Mouse (Mus musculus) spleen, embryonic (tissue): ENCODE data around the gene Tmod1.

Experiments used
- CTCF ChIA-PET: fragments of 350-600 bp; sonication (Branson Sonifier 250); formaldehyde crosslinking; loops from one replicate; lab custom pipeline; 2022; lab: Charles Lee

Gene Tmod1

DNA sequence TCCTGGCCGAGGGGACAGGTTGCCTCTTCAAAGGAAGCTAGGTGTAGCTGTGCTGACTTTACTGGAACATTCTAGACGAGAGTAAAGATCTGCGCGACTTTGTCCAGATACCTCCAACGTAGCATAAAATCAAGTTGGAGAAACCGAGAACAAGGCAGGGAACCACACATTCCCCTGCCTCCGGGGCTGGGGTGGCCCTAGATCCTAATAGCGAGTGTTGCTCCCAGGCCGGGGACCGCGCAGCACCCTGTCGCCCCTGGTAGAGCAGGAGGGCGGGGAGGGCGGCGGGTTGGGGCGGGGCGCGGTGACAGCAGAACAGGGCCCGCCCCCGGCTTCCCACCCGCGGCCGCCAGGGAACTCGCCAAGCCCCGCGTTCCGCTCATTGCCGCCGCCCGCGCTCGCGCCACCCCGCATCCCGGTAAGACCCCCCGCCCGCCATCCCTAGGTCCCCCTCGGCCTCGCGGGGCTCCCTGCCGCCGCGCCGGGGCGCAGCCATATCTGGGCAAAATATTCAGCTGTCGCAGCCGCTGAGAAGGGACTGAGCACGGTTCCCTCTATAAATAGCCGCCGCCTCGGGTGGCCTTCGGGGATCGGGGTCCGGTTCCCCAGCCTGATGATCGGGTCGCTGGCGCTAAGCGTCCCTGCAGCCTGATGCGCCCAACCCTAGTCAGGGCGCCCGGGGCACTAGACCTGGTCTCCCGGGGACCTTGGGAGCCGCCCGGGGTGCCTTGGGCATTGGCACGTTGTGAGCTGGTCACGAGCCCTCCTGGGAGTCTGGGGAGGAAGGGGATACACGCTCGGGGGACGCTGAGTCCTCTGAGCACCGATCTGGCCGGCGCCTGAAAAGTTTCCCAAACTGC is at the start of gene Tmod1:
Tmod1 (plus strand) TSS at position 44 of the 860 bp plus-strand sequence.
- CTCF ChIA-PET: no interaction called here

DNA sequence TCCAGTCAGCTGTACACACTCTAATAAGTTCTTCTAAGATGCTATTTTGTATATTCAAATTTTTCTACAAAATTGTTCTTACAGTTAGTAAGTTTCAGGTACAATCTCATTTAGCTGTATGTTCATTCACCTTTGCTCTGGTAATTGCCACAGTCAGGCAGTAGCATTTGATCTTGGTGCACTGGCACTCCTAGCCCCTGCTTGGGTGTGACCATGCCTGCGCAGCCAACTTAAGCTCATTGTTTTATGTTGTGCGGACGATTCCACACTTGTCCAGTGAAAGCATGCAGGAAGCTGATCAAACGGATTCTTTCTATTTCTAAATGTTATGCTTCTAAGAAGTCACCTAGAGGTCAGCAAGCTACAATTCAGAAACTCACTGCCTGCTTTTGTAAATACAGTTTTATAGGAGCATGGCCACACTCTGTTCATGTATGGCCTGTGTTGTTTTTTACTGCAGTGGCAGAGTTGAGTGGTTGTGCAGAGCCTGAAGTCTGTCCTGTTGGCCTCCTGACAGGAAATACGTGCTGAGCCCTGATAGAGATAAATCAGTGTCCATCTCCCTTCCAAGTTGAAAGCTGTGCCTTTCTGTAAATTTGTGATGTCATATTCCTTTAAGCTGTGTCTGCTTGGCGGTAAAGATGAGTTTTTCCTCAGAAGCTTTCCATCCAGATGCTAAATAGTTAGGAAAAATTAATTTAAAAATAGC is 48.2 kb upstream of the Tmod1 start:
- CTCF ChIA-PET: no interaction called here

DNA sequence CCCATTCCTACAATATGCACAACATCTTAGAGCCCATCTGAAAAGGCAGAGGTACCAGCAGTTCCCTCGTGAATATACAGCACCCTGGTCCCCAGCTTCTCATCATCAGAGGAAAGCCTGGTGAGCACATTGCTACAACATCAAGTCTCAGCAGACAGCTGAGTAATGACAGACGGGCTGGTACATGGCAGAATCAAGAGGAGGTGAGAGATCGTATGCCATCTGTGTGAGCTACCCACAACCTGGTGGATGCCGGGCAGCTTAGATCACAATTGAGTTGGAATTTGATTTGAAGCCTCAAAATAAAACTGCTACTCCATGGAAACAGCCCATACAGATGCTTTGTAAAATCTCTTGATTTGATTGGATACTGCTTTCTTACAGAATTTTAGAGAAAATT is 40.2 kb upstream of the Tmod1 start:
- CTCF ChIA-PET: no interaction called here

DNA sequence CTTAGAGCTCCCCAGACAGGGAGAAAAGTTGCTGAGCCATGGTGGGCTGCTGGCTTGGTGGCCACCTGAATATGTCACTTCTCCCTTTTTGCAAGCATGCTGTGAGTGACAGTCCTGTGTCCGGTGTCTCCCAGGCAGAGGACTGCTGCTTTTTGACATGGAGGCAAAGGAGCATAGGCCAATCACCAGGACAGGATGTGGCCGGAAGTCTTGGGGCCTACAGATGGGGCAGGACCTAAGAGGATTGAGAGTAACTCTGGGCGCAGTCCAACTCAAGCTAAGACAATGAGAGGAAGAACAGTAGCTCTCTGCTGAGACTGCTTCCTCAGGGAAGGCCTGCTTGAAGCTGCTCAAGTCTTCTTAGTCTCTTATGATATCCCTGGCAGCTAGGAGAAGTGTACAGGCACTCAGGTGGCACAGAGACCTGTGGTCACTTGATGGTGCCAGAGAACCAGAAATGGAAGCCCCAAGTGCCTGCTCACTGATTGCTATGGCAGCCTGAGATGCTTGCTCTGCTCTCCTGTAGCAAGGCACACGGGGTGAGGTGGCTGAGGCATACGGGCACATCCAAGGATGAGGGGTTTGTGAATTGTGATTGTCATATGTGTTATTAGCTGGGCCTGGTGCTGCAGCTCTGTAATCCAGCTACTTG is 30.5 kb upstream of the Tmod1 start:
- CTCF ChIA-PET: no interaction called here

DNA sequence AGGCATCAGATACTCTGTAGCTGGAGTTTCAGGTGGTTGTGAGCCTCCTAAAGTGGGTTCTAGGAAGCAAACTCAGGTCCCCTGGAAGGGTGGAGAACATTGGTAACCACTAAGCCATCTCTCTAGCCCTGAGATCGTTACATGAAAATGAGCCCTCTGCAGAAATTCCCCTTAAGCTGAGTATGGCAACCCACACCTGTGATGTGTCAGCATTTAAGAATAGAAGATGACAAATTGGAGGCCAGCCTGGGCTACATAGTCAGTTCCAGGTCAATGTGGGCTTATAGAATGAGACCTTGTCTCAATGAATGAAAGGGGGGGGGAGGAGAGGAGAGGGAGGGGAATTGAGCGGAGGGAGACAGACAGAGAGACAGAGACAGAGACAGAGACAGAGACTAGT is 27.0 kb upstream of the Tmod1 start:
- CTCF ChIA-PET: no interaction called here

DNA sequence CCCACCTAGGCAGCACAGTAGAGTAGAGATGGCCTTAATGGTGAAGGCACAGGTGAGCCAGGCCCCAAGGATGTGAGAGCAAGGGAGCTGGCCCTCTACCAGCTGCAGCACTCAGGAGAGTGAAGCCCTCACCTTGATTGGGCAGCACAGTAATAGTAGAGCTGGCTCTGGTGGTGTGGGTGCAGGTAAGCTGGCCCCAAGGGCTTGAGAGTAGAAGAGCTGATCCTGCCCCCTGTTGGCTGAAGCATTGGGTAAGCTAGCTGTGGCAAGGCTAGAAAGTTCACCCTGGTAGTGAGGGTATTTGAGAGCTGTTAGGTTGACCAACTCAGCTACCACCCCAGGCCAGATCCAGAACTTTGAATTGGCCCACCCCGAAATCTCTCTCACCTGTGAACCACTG is 23.1 kb upstream of the Tmod1 start:
- CTCF ChIA-PET: no interaction called here

DNA sequence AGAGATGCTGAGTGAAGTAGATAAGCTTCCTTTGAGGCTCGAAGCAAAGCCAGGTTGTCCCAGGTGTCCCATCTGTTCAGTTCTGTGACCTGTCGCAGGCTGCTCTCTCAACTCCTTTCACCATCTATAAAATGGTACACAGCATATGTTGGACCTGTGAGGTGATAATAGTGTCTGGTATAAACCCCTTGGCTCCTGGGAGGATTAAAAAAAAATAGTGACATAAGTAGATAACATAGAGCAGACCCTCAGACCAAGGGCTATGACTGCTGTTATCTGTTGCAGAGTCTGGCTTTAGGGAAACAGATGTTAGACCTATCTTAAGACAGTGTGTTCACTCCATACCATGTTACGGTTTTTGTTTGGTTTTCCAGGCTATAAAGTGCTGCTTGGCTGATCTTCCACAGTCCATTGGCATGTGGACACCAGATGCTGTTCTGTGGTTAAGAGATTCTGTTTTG is 15.7 kb upstream of the Tmod1 start:
- CTCF ChIA-PET: interaction anchor here (0.5 kb wide), 1 partner anchor 334 kb away, joined by 3 read pairs; no protein-coding TSS in a partner anchor

DNA sequence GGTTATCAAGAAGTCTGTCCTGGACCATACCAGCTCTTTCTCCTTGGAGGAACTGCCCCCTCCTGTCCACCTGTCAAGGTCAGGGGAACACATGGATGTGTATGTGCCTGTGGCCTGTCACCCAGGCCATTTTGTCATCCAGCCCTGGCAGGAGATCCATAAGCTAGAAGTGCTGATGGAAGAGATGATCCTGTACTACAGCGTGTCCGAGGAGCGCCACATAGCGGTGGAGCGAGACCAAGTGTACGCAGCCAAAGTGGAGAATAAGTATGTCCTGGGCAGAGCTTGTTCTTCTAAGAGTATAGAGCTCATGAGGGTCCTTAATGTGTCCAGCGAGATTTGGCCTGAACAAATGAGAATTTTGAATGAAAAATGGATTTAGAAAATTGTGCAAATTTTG is 12.8 kb upstream of the Tmod1 start:
- CTCF ChIA-PET: no interaction called here

DNA sequence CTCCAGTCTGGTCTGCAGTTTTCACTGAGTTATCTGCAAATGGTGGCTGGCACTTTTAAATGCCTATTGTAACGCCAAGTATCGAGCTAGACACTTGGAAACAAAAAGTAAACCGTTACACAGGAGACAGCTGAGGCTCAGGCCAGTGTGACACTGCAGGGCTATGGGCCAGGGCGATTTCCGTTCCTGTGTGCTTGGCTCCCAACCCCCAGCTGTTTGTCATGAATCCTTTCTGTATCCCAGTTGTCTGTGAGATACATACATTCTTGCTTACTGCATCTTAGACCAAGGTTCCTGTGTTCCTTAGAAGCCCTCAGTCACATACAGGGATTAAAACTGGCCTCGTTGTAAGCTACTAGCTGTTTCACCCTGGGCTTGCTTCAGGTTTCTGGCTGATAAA is 10.5 kb upstream of the Tmod1 start:
- CTCF ChIA-PET: no interaction called here

DNA sequence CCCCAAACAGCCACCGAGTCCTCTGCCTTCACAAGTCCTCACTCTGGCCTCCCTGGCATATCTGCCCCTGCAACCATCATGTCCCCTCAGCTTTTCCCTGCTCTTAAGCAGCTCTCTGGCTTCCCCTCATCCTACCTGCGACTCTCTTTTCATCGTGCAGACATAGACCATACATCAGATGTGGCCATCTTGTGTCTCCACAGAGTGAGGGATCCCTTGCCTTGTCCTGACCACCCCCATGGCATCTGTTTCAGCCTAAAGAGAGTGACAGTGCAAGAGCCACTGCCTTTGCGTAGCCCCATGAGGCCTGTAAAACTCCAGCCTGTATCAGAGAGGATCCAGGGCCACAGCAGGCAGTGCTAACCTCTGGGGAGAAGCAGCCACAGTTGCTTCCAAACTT is 10.0 kb upstream of the Tmod1 start:
- CTCF ChIA-PET: no interaction called here

DNA sequence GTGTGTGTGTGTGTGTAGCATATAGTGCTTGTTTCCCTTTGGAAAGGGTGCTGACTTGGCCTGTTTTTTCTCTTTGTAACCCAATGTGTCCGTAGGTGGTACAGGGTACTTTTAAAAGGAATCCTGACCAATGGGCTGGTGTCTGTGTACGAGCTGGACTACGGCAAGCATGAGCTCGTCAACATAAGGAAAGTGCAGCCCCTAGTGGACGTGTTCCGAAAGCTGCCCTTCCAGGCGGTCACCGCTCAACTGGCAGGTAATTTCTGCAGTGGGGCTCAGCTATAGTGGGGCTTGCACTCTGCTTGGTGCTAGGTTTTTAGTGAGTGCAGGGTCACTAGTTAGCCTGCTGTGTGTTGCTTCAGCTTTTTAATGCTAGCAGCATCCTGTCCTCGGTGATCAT is 9.2 kb upstream of the Tmod1 start:
- CTCF ChIA-PET: no interaction called here

DNA sequence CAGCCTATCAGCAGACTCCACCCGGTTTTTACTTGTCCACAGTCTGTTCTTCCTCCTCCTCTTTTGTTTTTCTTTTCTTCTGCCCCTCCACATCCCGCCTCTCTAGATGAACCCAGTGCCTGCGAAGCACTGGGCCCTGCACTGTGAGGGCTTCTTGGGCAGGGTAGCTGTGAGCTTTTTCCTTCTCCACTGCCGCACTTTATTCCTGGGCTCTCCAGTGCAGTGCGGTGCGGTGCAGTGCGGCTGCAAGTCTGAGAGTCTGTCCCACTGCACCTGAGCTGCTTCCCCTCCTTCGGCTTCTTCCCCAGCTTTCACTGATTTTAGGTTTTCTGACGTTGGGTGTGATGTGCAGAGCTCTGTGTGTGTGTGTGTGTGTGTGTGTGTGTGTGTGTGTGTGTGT is 6.3 kb upstream of the Tmod1 start:
- CTCF ChIA-PET: interaction anchor here (0.6 kb wide), 1 partner anchor 128 kb away, joined by 4 read pairs; no protein-coding TSS in a partner anchor

DNA sequence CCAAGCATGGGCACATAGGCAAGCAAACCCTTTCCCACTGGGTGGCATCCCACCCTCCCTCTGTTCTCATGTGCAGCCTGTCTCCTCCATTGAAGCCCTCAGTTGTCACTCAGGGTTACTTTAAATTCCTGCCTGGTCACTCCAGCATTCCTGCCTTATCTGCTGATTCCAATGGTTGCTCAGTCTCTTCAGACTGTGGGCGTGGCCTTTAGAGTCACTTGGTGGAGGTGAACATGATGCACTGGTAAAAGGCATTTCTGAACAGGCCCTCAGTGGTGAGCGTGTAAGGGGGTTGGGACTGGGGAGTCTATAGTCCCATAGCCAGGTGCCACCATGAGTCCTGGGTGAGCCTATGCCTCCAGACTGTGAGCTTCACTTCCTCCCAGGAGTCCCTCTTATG is 5.5 kb upstream of the Tmod1 start:
- CTCF ChIA-PET: interaction anchor here (0.6 kb wide), 1 partner anchor 129 kb away, joined by 4 read pairs; no protein-coding TSS in a partner anchor

DNA sequence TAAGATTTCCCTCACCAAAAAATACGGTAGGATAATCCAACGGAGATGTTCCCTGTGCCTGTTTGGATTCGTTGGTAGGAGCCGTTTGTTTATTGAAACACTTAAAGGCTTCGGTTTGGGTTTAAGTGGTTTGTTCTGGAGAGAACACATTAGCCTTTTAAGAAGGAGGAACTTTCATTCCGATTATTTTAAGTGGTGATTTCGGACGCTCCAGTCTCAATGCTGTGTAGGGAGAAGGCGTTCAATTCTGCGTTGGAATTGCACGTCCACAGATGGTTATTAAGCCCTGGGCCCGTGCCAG is 194 bp upstream of the Tmod1 start:
- CTCF ChIA-PET: no interaction called here

DNA sequence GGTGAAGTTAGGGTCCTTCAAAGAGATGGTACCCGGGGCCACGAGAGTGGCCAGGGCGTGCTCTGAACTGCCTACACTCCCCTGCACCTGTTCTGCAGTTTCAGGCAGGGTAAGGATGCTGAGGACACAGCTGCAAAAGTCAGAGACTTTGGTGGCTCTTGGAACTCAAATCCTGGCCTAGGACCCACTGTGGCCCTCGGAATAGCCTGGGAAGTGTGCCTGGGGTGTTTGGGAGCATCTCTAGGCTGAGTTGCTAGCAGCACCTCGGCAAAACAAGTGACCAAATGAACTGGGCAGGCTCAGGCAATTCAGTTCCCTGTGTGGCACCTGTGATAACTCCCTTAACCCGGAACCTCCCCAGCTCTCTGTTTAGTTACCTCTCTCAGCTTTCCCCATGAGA is 1.2 kb downstream of the Tmod1 start:
- CTCF ChIA-PET: no interaction called here

DNA sequence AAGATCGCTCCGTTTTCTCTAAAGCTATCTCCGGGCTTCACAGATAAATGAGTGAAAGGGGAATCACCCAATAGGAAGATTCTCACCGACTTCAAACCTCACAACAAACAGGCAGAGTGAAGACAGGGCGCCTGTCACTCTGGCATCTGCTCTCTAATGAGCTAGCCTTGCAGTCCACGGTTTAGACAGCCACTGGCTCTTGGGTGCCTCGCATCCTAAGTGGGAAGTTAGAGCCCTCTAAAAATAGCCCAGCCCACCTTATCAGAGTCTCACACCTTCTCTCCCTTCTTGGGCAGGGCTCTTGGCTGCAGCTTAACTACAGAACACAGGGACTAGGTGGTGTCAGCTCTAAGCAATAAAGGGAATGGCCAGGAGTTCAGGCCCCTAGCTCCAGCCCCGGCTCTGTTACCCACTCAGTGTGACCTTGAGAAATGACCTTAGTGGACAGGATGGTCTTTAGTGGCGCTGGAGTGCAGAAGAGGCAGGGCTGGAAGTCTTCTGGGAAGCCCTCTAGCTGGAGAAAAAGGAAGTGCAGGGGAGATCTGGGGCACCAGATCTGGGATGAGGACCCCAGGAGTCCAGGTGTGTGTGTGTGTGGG is 2.0 kb downstream of the Tmod1 start:
- CTCF ChIA-PET: no interaction called here

DNA sequence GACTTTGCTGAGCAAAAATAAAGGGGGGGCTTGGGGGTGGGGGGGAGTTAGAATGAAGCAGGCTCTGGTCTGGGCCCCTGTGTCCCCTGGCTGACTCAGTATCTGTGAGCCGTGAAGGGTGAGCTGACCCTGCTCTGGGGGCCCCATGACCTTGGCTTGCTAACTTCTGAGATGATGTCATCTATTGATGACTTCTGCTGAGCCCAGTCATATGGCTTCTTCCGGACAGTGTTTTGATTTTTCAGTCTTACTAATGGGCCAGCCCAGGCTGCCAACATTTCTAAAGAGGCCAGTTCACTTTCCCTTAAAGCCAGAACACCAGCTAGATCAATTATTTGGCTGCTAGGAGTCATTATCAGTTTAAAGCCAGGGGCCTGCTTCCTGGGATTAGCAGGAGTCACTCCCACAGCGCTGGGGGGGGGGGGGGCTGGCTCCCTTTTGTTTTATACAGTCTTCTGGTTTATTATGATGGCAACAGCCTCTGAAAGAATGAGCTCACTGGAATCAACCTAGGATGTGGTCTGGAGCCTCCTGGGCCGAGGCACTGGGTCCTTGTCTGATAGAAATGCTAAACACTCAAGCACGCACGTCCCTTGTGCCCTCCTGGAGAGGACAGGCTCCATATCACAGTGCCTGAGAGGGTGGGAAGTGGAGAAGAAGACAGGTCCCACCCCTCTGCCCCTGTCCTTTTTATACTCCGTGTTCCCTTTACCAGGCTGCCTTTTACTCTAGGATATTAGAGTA is 3.2 kb downstream of the Tmod1 start:
- CTCF ChIA-PET: no interaction called here

DNA sequence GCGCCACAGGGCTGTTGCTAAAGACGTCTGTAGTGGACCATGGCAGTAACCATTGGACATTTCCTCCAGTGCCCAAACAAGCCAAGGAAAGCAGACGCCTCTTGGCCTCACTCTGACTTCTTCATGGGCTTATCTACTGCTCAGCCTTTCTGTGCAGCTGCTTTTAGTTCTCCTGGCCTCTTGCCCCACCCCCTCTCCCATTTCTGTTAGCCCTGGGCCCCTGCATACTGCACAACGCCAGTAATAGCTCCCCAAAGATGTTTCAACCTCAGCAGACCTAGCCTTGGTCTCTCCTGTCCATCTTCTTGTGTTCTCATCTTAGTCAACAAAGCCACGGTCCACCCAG is 3.7 kb downstream of the Tmod1 start:
- CTCF ChIA-PET: no interaction called here

DNA sequence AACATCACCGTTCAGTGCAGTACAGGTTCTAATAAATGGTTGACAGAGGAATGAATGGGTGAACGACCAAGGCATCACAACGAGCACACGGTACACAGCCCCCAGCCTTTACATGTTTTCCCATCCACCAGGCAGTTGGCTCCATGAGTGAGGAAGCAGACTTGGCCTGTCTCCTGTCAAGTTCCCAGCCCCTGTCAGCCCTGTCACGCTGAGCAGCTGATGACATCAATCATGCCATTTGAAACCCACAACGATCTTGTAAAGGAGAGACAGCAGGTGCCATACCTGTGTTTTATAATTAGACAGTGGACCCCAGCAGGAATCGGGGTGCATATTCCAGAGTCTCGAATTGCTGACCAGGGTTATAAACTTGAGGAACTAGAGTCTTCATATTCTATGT is 4.6 kb downstream of the Tmod1 start:
- CTCF ChIA-PET: no interaction called here

DNA sequence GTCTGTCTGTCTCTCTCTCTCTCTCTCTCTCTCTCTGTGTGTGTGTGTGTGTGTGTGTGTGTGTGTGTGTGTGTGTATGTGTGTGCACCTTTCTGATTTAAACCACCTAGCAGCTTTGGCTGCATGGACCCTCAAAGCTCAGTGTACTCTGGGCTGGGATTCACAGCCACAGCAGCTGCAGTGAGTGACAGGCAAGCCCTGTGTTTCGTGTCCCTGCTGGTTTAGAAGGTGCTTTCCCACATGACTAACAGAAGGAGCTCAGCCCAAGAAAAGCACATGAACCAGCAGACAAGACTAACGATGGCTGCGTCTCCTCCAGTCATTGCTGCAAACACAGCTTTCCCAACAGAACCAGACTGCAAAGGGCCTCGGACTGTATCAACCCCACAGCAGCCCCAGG is 9.2 kb downstream of the Tmod1 start:
- CTCF ChIA-PET: no interaction called here

DNA sequence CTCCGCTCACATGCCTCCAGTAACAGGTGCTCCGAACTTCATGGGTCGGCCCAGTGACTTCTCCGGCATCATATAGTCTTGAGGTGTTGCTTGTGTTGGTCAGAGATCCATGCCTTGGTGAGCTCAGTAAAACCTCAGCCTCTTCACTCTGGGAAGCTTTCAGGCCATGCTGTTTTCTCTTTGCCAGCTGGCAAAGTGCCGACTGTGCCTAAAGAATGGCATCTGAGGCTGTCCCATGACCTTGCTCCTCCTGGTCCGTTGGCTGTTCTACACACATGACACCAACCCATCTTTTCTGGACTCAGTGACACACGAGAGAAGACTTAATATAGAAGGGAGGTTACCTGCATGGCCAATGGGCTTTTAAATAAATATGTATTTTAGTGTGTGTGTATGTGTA is 9.7 kb downstream of the Tmod1 start:
- CTCF ChIA-PET: no interaction called here
